ENCODE assay signal across 9 mouse cellular contexts in the genomic region with DNA sequence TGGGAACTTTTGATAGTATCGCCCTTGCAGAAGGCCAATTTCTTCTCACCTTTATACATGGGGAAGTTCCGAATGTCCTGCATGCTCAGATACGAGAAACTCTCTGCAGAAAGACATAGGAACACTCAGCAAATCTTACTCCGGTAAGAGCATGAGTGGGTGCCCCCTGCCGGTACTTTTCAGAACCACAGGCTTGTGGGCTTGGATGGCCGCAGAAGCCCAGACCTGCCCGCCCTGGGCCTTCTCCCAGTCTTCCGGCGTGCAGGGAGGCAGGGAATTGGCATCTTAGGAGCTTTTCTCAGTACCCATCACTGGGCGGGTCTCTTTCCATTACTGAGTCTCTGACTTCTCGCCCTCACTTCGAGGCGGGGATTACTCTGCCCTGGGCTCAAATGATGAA. TPM values are rescaled to one million over a fixed set of nuclear protein-coding genes. Genes with fewer than 3 reads are reported as not detected.
DNase-seq lines count a peak whose midpoint lies in the region; ATAC-seq and TF ChIP-seq lines count a peak whose summit lies in the region.
"Had no signal": no experiment of that assay in that cellular context is flagged by ENCODE, and none has a peak within 500 bp of the region (broad histone marks: within the 10 kb centered on the region; RNA-seq: fewer than 3 reads in every experiment).

No protein-coding gene starts in this region.

- ATAC-seq in forebrain, postnatal 0 days: peak; percentile 65
- peak; percentile 79 to 85 for ATAC-seq in hematopoietic stem cell, adult 5-6 weeks (replicated peaks in 1 of 2; ENCODE audit: insufficient read depth in 1 of 2, low FRiP score in 2 of 2, low TSS enrichment in 1 of 2, low read depth in 1 of 2, poor library complexity in 2 of 2, severe bottlenecking in 2 of 2)
- ATAC-seq in lung, embryonic 16.5 days (ENCODE audit: low read depth): peak; percentile 29; the same call in 1 of the 2 replicates

- WGBS in forebrain, postnatal 0 days: 3% methylated on average over 13 of the region's 13 CpGs
- WGBS in lung, embryonic 16.5 days: 4% methylated on average over 13 of the region's 13 CpGs

- peaks cover 5 to 10% of the 10 kb centered on the region in 2 experiments; a peak in 3 of 4 replicates for H3K4me1 ChIP-seq in ES-E14 (ENCODE audit: control insufficient read depth in 2 of 2, insufficient read depth in 2 of 2, low read length in 2 of 2, poor library complexity in 1 of 2)
- no peaks in the 10 kb centered on the region for H3K4me1 ChIP-seq in forebrain, postnatal 0 days (ENCODE audit: insufficient read depth)
- H3K4me1 ChIP-seq in lung, embryonic 16.5 days (replicated peaks; ENCODE audit: control insufficient read depth, insufficient read depth, low read length): peaks cover 5% of the 10 kb centered on the region

- in situ Hi-C loops in ES-E14 (cut with MboI; ENCODE audit: low sequenced_read_pairs in 2 of 2, unreplicated experiment in 2 of 2): loop anchor here (5.0 to 25.0 kb wide), 4 partner anchors 77 to 249 kb away; partner anchors contain the start of gene Efcab14 (in 2 of the 2)

- peak; percentile 80 for DNase-seq in ES-E14 (ENCODE audit: low read depth, low spot score)
- peak; percentile 78 for DNase-seq in cerebellum, adult 11 months
- DNase-seq in forebrain, postnatal 0 days: peak; percentile 79
- peak; percentile 73 to 88 for DNase-seq in layer of hippocampus, adult 2 months (ENCODE audit: low spot score in 2 of 2)
- DNase-seq in ovary, postnatal 36 days (ENCODE audit: low spot score): peak; percentile 83
- peak; percentile 78 for DNase-seq in thymus, postnatal 14 days

- TF ChIP-seq CTCF in forebrain, postnatal 0 days (IDR thresholded peaks at IDR 0.05; ENCODE audit: low read depth): peak; percentile 84
- TF ChIP-seq CTCF in layer of hippocampus, adult 2 months (conservative IDR thresholded peaks at IDR 0.05): peak; percentile 97

- H3K36me3 ChIP-seq in ES-E14 (ENCODE audit: control insufficient read depth, insufficient read depth, low read length, poor library complexity, severe bottlenecking): no peaks in the 10 kb centered on the region
- H3K36me3 ChIP-seq in forebrain, postnatal 0 days (ENCODE audit: insufficient read depth): no peaks in the 10 kb centered on the region
- H3K36me3 ChIP-seq in lung, embryonic 16.5 days (ENCODE audit: control insufficient read depth, insufficient read depth, low read length): no peaks in the 10 kb centered on the region

- peaks cover 28% of the 10 kb centered on the region for H3K27me3 ChIP-seq in forebrain, postnatal 0 days (ENCODE audit: insufficient read depth, low read length)
- peaks cover 25% of the 10 kb centered on the region for H3K27me3 ChIP-seq in lung, embryonic 16.5 days (ENCODE audit: control insufficient read depth, insufficient read depth, low read depth, low read length)

- H3K27ac ChIP-seq in ES-E14 (ENCODE audit: insufficient read depth, low read depth, low read length, poor library complexity, severe bottlenecking): no peak overlapping the region
- no peak overlapping the region for H3K27ac ChIP-seq in forebrain, postnatal 0 days (ENCODE audit: low read depth, low read length)
- H3K27ac ChIP-seq in layer of hippocampus, adult 2 months: no peak overlapping the region
- H3K27ac ChIP-seq in lung, embryonic 16.5 days (ENCODE audit: low read length): no peak overlapping the region

- peak overlapping the region; percentile 5 to 69; a peak in 3 of 4 replicates for H3K4me3 ChIP-seq in ES-E14 (ENCODE audit: insufficient read depth in 1 of 2, low read depth in 1 of 2, low read length in 2 of 2, poor library complexity in 1 of 2, severe bottlenecking in 1 of 2)
- no peak overlapping the region for H3K4me3 ChIP-seq in forebrain, postnatal 0 days (ENCODE audit: low read depth, low read length)
- H3K4me3 ChIP-seq in layer of hippocampus, adult 2 months: no peak overlapping the region
- H3K4me3 ChIP-seq in lung, embryonic 16.5 days (ENCODE audit: low read length): no peak overlapping the region

- H3K4me2 ChIP-seq in forebrain, postnatal 0 days (ENCODE audit: low read depth): no peak overlapping the region
- 0 out of 2 replicates have a peak overlapping the region, but pooled peaks have one; percentile 14 for H3K4me2 ChIP-seq in lung, embryonic 16.5 days (ENCODE audit: low read depth, low read length)

- H3K9me3 ChIP-seq in ES-E14 (ENCODE audit: control insufficient read depth, insufficient read depth, low read depth, low read length): no peaks in the 10 kb centered on the region
- H3K9me3 ChIP-seq in forebrain, postnatal 0 days (ENCODE audit: low read length): no peaks in the 10 kb centered on the region
- H3K9me3 ChIP-seq in lung, embryonic 16.5 days (ENCODE audit: control insufficient read depth, low read length): no peaks in the 10 kb centered on the region

- peak overlapping the region; percentile 60 for H3K9ac ChIP-seq in ES-E14 (ENCODE audit: insufficient read depth, low read depth, low read length, poor library complexity, severe bottlenecking)
- H3K9ac ChIP-seq in forebrain, postnatal 0 days: no peak overlapping the region
- no peak overlapping the region for H3K9ac ChIP-seq in lung, embryonic 16.5 days (ENCODE audit: low read length)

TF ChIP-seq in ES-E14, 5 proteins besides CTCF, POLR2A, EP300 and RAD21:
- TF ChIP-seq CHD2 (IDR thresholded peaks at IDR 0.05; ENCODE audit: low read depth, low read length) (no peak), ZC3H11A (IDR thresholded peaks at IDR 0.05; ENCODE audit: borderline replicate concordance, low read depth, low read length) (peak; percentile 24; the same call in 1 of the 2 replicates), MAFK (IDR thresholded peaks at IDR 0.05; ENCODE audit: insufficient read depth, low read depth, low read length) (peak; percentile 62; the same call in 1 of the 2 replicates), HCFC1 (IDR thresholded peaks at IDR 0.05; ENCODE audit: borderline replicate concordance, insufficient read depth, low read length) (no peak), ZNF384 (IDR thresholded peaks at IDR 0.05; ENCODE audit: low read depth, low read length) (0 out of 2 replicates have a peak, but pooled peaks have one; percentile 28)
TF ChIP-seq in ES-E14: peak in this region for 3.

RNA-seq across cellular contexts. Expression of gene Faah, which starts 33.6 kb away (rescaled TPM):
- 5.9 and 15.5 TPM in 2 replicates for total RNA-seq in ES-E14 (2012; rRNA removed)
- 28.8 and 42.7 TPM in 2 replicates for total RNA-seq in forebrain, postnatal 0 days (2014; rRNA removed)
- polyA plus RNA-seq in forebrain, postnatal 0 days (2015; fragmentation: Nextera tagmentation; extraction: Ambion mirVana): 22.0 and 25.4 TPM in 2 replicates
- 10.6 and 20.4 TPM in 2 replicates for total RNA-seq in hematopoietic stem cell, adult 5-6 weeks (2017)
- 100 to 1,000 TPM; 152 to 157 TPM for total RNA-seq in layer of hippocampus, adult 2 months (2021)
- 11.0 and 12.1 TPM in 2 replicates for polyA plus RNA-seq in lung, embryonic 16.5 days (2015; fragmentation: Nextera tagmentation; extraction: Ambion mirVana)

RNA-seq across cellular contexts. Expression of gene Dmbx1, which starts 44.4 kb away (rescaled TPM):
- 0.11 and 0.18 TPM in 2 replicates for total RNA-seq in ES-E14 (2012; rRNA removed)
- total RNA-seq in forebrain, postnatal 0 days (2014; rRNA removed): 0.15 TPM in 1 of 2 replicates, not detected in the other
- 0.18 and 0.23 TPM in 2 replicates for polyA plus RNA-seq in forebrain, postnatal 0 days (2015; fragmentation: Nextera tagmentation; extraction: Ambion mirVana)
- total RNA-seq in hematopoietic stem cell, adult 5-6 weeks (2017): not detected in 2 replicates
- total RNA-seq in layer of hippocampus, adult 2 months (2021): not detected
- polyA plus RNA-seq in lung, embryonic 16.5 days (2015; fragmentation: Nextera tagmentation; extraction: Ambion mirVana): 0.06 and 0.08 TPM in 2 replicates
- polyA plus RNA-seq: gonadal fat pad, adult 2 months had no signal

Comparison
In these comparisons a context has a peak if more than half of its experiments do, and no peak if none do; other contexts are left out.
1. H3K4me3 ChIP-seq: peak in ES-E14 (2 of 2); none in forebrain, postnatal 0 days (single experiment), layer of hippocampus, adult 2 months (single experiment) and lung, embryonic 16.5 days (single experiment).
2. ATAC-seq: peak in every context shown above with its lines; median percentile 82 in hematopoietic stem cell, adult 5-6 weeks; 65 in forebrain, postnatal 0 days; 29 in lung, embryonic 16.5 days.
3. Peak in every context shown above with its lines, with median percentiles within 50 percentile points of each other: DNase-seq.